2 mouse cellular contexts compared by ENCODE assay signal in the genomic region with DNA sequence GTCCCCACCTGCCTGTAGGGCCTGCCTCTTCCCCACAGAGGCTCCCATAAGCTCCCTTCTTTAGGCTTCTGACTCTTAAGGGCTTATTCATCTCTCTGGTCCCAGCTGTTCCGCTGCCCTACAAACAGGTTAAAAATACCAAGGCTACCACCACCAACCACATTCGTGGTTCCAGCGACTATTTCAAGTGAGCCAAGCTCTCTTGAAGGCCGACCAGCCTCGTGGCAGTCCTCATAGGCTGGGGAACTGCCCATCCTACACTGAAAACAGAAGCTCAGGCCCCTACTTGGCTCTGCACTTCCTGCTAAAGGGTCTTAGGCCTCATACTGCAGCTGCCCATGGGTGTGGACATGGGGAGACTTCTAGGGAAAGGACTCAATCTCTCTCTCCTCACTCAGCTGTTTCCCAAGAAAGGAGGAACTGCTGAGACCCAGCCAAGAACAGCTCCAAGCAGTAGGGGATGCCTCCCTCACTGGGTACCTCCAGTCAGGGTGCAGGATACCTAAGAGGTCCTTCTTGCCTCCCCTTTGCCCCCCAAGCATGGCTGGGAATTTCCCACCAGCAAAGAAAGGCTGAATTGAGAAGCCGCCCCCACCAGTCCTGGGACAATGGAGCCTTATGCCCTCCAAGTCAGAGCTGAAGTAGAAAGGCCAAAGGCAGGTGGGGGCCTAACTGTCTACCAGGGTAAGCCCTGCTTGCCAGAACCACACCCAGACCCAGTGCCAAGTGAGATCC.
TF ChIP-seq lines count a peak whose summit lies in the region.

No protein-coding gene starts in this region.

TF ChIP-seq in CH12.LX, 34 proteins besides CTCF, POLR2A, EP300 and RAD21:
- TF ChIP-seq TBP (conservative IDR thresholded peaks at IDR 0.05; ENCODE audit: low read depth, low read length) (0 out of 2 replicates have a peak, but pooled peaks have one; percentile 11), ETS1 (conservative IDR thresholded peaks at IDR 0.05; ENCODE audit: low read depth, low read length) (peak; percentile 77), MAX (IDR thresholded peaks at IDR 0.05; ENCODE audit: low read length) (peak; percentile 71; the same call in 1 of the 2 replicates), TCF12 (IDR thresholded peaks at IDR 0.05; ENCODE audit: low read depth, low read length) (peak; percentile 50; the same call in 1 of the 2 replicates), POLR2AphosphoS2 (IDR thresholded peaks at IDR 0.05; ENCODE audit: low read depth, low read length) (no peak), NELFE (IDR thresholded peaks at IDR 0.05; ENCODE audit: low read depth, low read length) (peak; percentile 34; the same call in 1 of the 2 replicates), MAZ (IDR thresholded peaks at IDR 0.05; ENCODE audit: low read depth, low read length) (0 out of 2 replicates have a peak, but pooled peaks have one; percentile 26), MEF2A (IDR thresholded peaks at IDR 0.05; ENCODE audit: borderline replicate concordance, low read depth, low read length) (peak; percentile 81), E2F4 (IDR thresholded peaks at IDR 0.05; ENCODE audit: insufficient replicate concordance, low read depth, low read length) (no peak), ELF1 (IDR thresholded peaks at IDR 0.05; ENCODE audit: low read depth, low read length) (peak; percentile 48), RCOR1 (conservative IDR thresholded peaks at IDR 0.05; ENCODE audit: low read depth, low read length) (peak; percentile 41; the same call in 1 of the 2 replicates), MYC (IDR thresholded peaks at IDR 0.05; ENCODE audit: low read depth, low read length) (0 out of 2 replicates have a peak, but pooled peaks have one; percentile 53), NRF1 (IDR thresholded peaks at IDR 0.05; ENCODE audit: low read depth, low read length) (no peak), IRF4 (IDR thresholded peaks at IDR 0.05; ENCODE audit: low read depth, low read length) (no peak), CHD1 (IDR thresholded peaks at IDR 0.05; ENCODE audit: low read depth, low read length) (0 out of 2 replicates have a peak, but pooled peaks have one; percentile 37), PAX5 (IDR thresholded peaks at IDR 0.05; ENCODE audit: low read length) (no peak), CHD2 (IDR thresholded peaks at IDR 0.05; ENCODE audit: low read length) (no peak), UBTF (IDR thresholded peaks at IDR 0.05; ENCODE audit: low read depth, low read length) (no peak), USF1 (IDR thresholded peaks at IDR 0.05; ENCODE audit: low read depth, low read length) (no peak)

TF ChIP-seq in ES-E14, 5 proteins besides CTCF, POLR2A, EP300 and RAD21:
- TF ChIP-seq CHD2 (IDR thresholded peaks at IDR 0.05; ENCODE audit: low read depth, low read length): no peak
- no peak for TF ChIP-seq ZC3H11A (IDR thresholded peaks at IDR 0.05; ENCODE audit: borderline replicate concordance, low read depth, low read length)
- TF ChIP-seq ZNF384 (IDR thresholded peaks at IDR 0.05; ENCODE audit: low read depth, low read length): no peak
- no peak for TF ChIP-seq MAFK (IDR thresholded peaks at IDR 0.05; ENCODE audit: insufficient read depth, low read depth, low read length)
- TF ChIP-seq HCFC1 (IDR thresholded peaks at IDR 0.05; ENCODE audit: borderline replicate concordance, insufficient read depth, low read length): no peak
TF ChIP-seq in ES-E14: peak in this region for 0.
